Mouse (Mus musculus): ENCODE results near the gene Gnaz. TPM values are rescaled to one million over a fixed set of nuclear protein-coding genes. Genes with fewer than 3 reads are reported as not detected.
A peak's percentile ranks its signal among the peaks of the same experiment; 100 is the strongest.
"Not testable (repeated sequence)": the region's sequence is repeated elsewhere in the genome, so short reads cannot be mapped to it uniquely, and the experiment has no call there.

The Gnaz gene
- total RNA-seq, 2 experiments from 2014 or later: 0.60 to 0.98 TPM

- intact Hi-C loops (cut with DNase I): loop anchor here (2.0 kb wide), 1 partner anchor 84 kb away; no protein-coding TSS in a partner anchor
Observed at GRCm38 (mm10) chr10:75021138-75021537, 54.2 kb downstream of the Gnaz start.

GRCm38 (mm10) chr10:75026491-75026890 is 59.5 kb downstream of the Gnaz start:
- intact Hi-C loops (cut with DNase I): no loop called here

More at GRCm38 (mm10) chr10:75021138-75021537, 54.2 kb downstream of the Gnaz start:
- peak; percentile 72 to 86 for DNase-seq

GRCm38 (mm10) chr10:75028743-75029142 is 61.8 kb downstream of the Gnaz start:
- intact Hi-C loops (cut with DNase I): no loop called here
- DNase-seq: no peak

More at GRCm38 (mm10) chr10:75026491-75026890, 59.5 kb downstream of the Gnaz start:
- DNase-seq: no peak

- no peak for DNase-seq
Observed at GRCm38 (mm10) chr10:75029677-75030076, 62.7 kb downstream of the Gnaz start.

GRCm38 (mm10) chr10:75030234-75030633 is 63.3 kb downstream of the Gnaz start:
- no peak for DNase-seq
- intact Hi-C loops (cut with DNase I): no loop called here

More at GRCm38 (mm10) chr10:75029677-75030076, 62.7 kb downstream of the Gnaz start:
- intact Hi-C loops (cut with DNase I): no loop called here

- intact Hi-C loops (cut with DNase I): no loop called here
- DNase-seq: no peak
Observed at GRCm38 (mm10) chr10:75031345-75032114, 64.6 kb downstream of the Gnaz start.

- peak; percentile 65 to 75 for DNase-seq
- intact Hi-C loops (cut with DNase I): no loop called here
Observed at GRCm38 (mm10) chr10:75032395-75032794, 65.4 kb downstream of the Gnaz start, which contains the start of gene Rsph14. TSS of gene Rsph14 (minus strand) at chr10:75032586.

GRCm38 (mm10) chr10:75036883-75037379 is 70.0 kb downstream of the Gnaz start, which contains the start of gene Rab36:
TSS of gene Rab36 (plus strand) at chr10:75037058.
- DNase-seq: peak; percentile 93 to 96
- intact Hi-C loops (cut with DNase I): no loop called here

GRCm38 (mm10) chr10:75042060-75042459 is 75.1 kb downstream of the Gnaz start:
- DNase-seq; intact Hi-C loops (cut with DNase I): not testable (repeated sequence)

GRCm38 (mm10) chr10:75044459-75044858 is 77.5 kb downstream of the Gnaz start:
- no peak for DNase-seq
- intact Hi-C loops (cut with DNase I): no loop called here

- intact Hi-C loops (cut with DNase I): no loop called here
- no peak for DNase-seq
Observed at GRCm38 (mm10) chr10:75045831-75046230, 78.9 kb downstream of the Gnaz start.

GRCm38 (mm10) chr10:75048711-75049110 is 81.7 kb downstream of the Gnaz start:
- intact Hi-C loops (cut with DNase I): no loop called here
- no peak for DNase-seq

- intact Hi-C loops (cut with DNase I): loop anchor here (10.0 kb wide), 1 partner anchor 193 kb away; no protein-coding TSS in a partner anchor
- DNase-seq: no peak
Observed at GRCm38 (mm10) chr10:75051364-75052074, 84.5 kb downstream of the Gnaz start.

GRCm38 (mm10) chr10:75052902-75053301 is 85.9 kb downstream of the Gnaz start:
- intact Hi-C loops (cut with DNase I): loop anchor here (10.0 kb wide), 1 partner anchor 192 kb away; no protein-coding TSS in a partner anchor
- DNase-seq: no peak

- intact Hi-C loops (cut with DNase I): loop anchor here (10.0 kb wide), 1 partner anchor 191 kb away; no protein-coding TSS in a partner anchor
Observed at GRCm38 (mm10) chr10:75053655-75054054, 86.7 kb downstream of the Gnaz start.

GRCm38 (mm10) chr10:75054125-75054524 is 87.1 kb downstream of the Gnaz start:
- intact Hi-C loops (cut with DNase I): loop anchor here (10.0 kb wide), 1 partner anchor 191 kb away; no protein-coding TSS in a partner anchor
- peak; percentile 46 to 47 for DNase-seq

More at GRCm38 (mm10) chr10:75053655-75054054, 86.7 kb downstream of the Gnaz start:
- DNase-seq: no peak

- intact Hi-C loops (cut with DNase I): loop anchor here (10.0 kb wide), 1 partner anchor 189 kb away; no protein-coding TSS in a partner anchor
- no peak for DNase-seq
Observed at GRCm38 (mm10) chr10:75055672-75056071, 88.7 kb downstream of the Gnaz start.

GRCm38 (mm10) chr10:75056255-75056654 is 89.3 kb downstream of the Gnaz start:
- no peak for DNase-seq
- intact Hi-C loops (cut with DNase I): loop anchor here (10.0 kb wide), 1 partner anchor 189 kb away; no protein-coding TSS in a partner anchor

- intact Hi-C loops (cut with DNase I): loop anchor here (10.0 kb wide), 1 partner anchor 186 kb away; no protein-coding TSS in a partner anchor
- no peak for DNase-seq
Observed at GRCm38 (mm10) chr10:75058336-75058735, 91.4 kb downstream of the Gnaz start.

GRCm38 (mm10) chr10:75058761-75059395 is 91.9 kb downstream of the Gnaz start:
- DNase-seq: no peak
- intact Hi-C loops (cut with DNase I): loop anchor here (1.0 to 10.0 kb wide), 2 partner anchors 92 to 186 kb away; no protein-coding TSS in a partner anchor
